Mouse (Mus musculus): ENCODE measurements at regions not wholly inside any gene's neighbourhood (a gene's known extent, or its start where the extent isn't known, plus 50 kb on each side); places are given as distances from the start of the nearest gene placed in this dataset.

GRCm38 (mm10) chr3:52645156-52645555 lies 371.9 kb downstream of the Cog6 start:
- no peak for DNase-seq (ENCODE audit: low read depth in 2 of 2, low spot score in 2 of 2)

- peak; percentile 40 to 58 for DNase-seq (ENCODE audit: low read depth in 2 of 2, low spot score in 2 of 2)
Measured at GRCm38 (mm10) chr3:52644178-52645128, 372.6 kb downstream of the Cog6 start.

- DNase-seq (ENCODE audit: low read depth in 2 of 2, low spot score in 2 of 2): peak; percentile 74 to 77
Measured at GRCm38 (mm10) chr3:52643796-52644177, 373.2 kb downstream of the Cog6 start.

- no peak for DNase-seq (ENCODE audit: low read depth in 2 of 2, low spot score in 2 of 2)
Measured at GRCm38 (mm10) chr3:52643100-52643551, 373.9 kb downstream of the Cog6 start.

GRCm38 (mm10) chr3:52641226-52642181 lies 373.4 kb downstream of the Foxo1 start:
- no peak for DNase-seq (ENCODE audit: low read depth in 2 of 2, low spot score in 2 of 2)

GRCm38 (mm10) chr3:52640250-52641147 lies 372.4 kb downstream of the Foxo1 start:
- DNase-seq (ENCODE audit: low read depth in 2 of 2, low spot score in 2 of 2): no peak

GRCm38 (mm10) chr3:52638816-52639215 lies 370.7 kb downstream of the Foxo1 start:
- no peak for DNase-seq (ENCODE audit: low read depth in 2 of 2, low spot score in 2 of 2)

- peak; percentile 60 to 72 for DNase-seq (ENCODE audit: low read depth in 2 of 2, low spot score in 2 of 2)
Measured at GRCm38 (mm10) chr3:52634353-52634752, 366.2 kb downstream of the Foxo1 start.

GRCm38 (mm10) chr3:52633491-52634100 lies 365.5 kb downstream of the Foxo1 start:
- DNase-seq (ENCODE audit: low read depth in 2 of 2, low spot score in 2 of 2): no peak

GRCm38 (mm10) chr3:52632635-52633034 lies 364.5 kb downstream of the Foxo1 start:
- DNase-seq (ENCODE audit: low read depth in 2 of 2, low spot score in 2 of 2): no peak

GRCm38 (mm10) chr3:52630209-52630608 lies 362.1 kb downstream of the Foxo1 start:
- no peak for DNase-seq (ENCODE audit: low read depth in 2 of 2, low spot score in 2 of 2)

GRCm38 (mm10) chr3:52625125-52625524 lies 357.0 kb downstream of the Foxo1 start:
- no peak for DNase-seq (ENCODE audit: low read depth in 2 of 2, low spot score in 2 of 2)

- DNase-seq (ENCODE audit: low read depth in 2 of 2, low spot score in 2 of 2): no peak
Measured at GRCm38 (mm10) chr3:52622530-52622929, 354.4 kb downstream of the Foxo1 start.

GRCm38 (mm10) chr3:52621936-52622335 lies 353.8 kb downstream of the Foxo1 start:
- no peak for DNase-seq (ENCODE audit: low read depth in 2 of 2, low spot score in 2 of 2)

GRCm38 (mm10) chr3:52618925-52619224 lies 350.7 kb downstream of the Foxo1 start:
- DNase-seq (ENCODE audit: low read depth in 2 of 2, low spot score in 2 of 2): no peak

- DNase-seq (ENCODE audit: low read depth in 2 of 2, low spot score in 2 of 2): peak in 1 of 2 experiments; percentile 24
Measured at GRCm38 (mm10) chr3:52618212-52618924, 350.2 kb downstream of the Foxo1 start.

- DNase-seq (ENCODE audit: low read depth in 2 of 2, low spot score in 2 of 2): no peak
Measured at GRCm38 (mm10) chr3:52617413-52618149, 349.4 kb downstream of the Foxo1 start.

- DNase-seq (ENCODE audit: low read depth in 2 of 2, low spot score in 2 of 2): no peak
Measured at GRCm38 (mm10) chr3:52611881-52612280, 343.7 kb downstream of the Foxo1 start.

GRCm38 (mm10) chr3:52610466-52610865 lies 342.3 kb downstream of the Foxo1 start:
- no peak for DNase-seq (ENCODE audit: low read depth in 2 of 2, low spot score in 2 of 2)
